Mouse (Mus musculus) intestine, embryonic 14.5 days (tissue): Measurements from ENCODE around the gene Gpr155. TPM values are rescaled to one million over a fixed set of nuclear protein-coding genes. Genes with fewer than 3 reads are reported as not detected.

Source experiments
- ATAC-seq: fragments of 200-750 bp; cut with Nextera tagmentation; replicated peaks from 2 replicates; pipeline ENCODE4 v1.8.0; 2017; ENCODE audit warnings: low read depth, moderate number of reproducible peaks, moderate TSS enrichment, moderate library complexity; ENCODE audit not compliant: low FRiP score, low TSS enrichment
- DNase-seq: peaks from one replicate; pipeline ENCODE4 v3.0.0-alpha.2; 2018; ENCODE audit warnings: low spot score
- H3K27ac ChIP-seq: fragments of 300-500 bp; sonication (generic); 2 replicates; pipeline ENCODE4 v1.5.1; 2014; ENCODE audit warnings: low read depth, mild to moderate bottlenecking, control low read depth
- H3K27me3 ChIP-seq: fragments of 300-500 bp; sonication (generic); replicated peaks from 2 replicates; pipeline ENCODE4 v1.6.1; 2014; ENCODE audit warnings: low read length, control low read depth; ENCODE audit not compliant: control insufficient read depth, insufficient read depth
- H3K36me3 ChIP-seq: fragments of 300-500 bp; sonication (generic); 2 replicates; pipeline ENCODE4 v1.6.1; 2014; ENCODE audit warnings: low read length, control low read depth; ENCODE audit not compliant: control insufficient read depth, insufficient read depth
- H3K4me1 ChIP-seq: fragments of 300-500 bp; sonication (generic); replicated peaks from 2 replicates; pipeline ENCODE4 v1.6.1; 2014; ENCODE audit warnings: low read length, control low read depth, mixed read lengths; ENCODE audit not compliant: control insufficient read depth, insufficient read depth
- H3K4me2 ChIP-seq: fragments of 300-500 bp; sonication (generic); 2 replicates; pipeline ENCODE4 v1.6.1; 2014; ENCODE audit warnings: low read length
- H3K4me3 ChIP-seq: fragments of 300-500 bp; sonication (generic); 2 replicates; pipeline ENCODE4 v1.5.1; 2014; ENCODE audit warnings: low read depth, low read length, control low read depth, mixed read lengths
- H3K9ac ChIP-seq: fragments of 300-500 bp; sonication (generic); 2 replicates; pipeline ENCODE4 v1.6.1; 2014; ENCODE audit warnings: mild to moderate bottlenecking, low read length
- H3K9me3 ChIP-seq: fragments of 300-500 bp; sonication (generic); 2 replicates; pipeline ENCODE4 v1.6.1; 2016; ENCODE audit warnings: low read length, control low read depth; ENCODE audit not compliant: control insufficient read depth
- WGBS: fragments of 180-500 bp; shearing (Covaris S2); extraction: QIAGEN DNeasy Blood & Tissue Kit; methylation state at CpG from one replicate; pipeline ENCODE4 v1.1.7; 2014; 5-methylcytosine and 5-hydroxymethylcytosine counted together
- polyA plus RNA-seq: library from polyadenylated mRNA; unstranded; fragments of >200 nt; fragmentation: Nextera tagmentation; extraction: Ambion mirVana; gene quantifications from 2 replicates; pipeline ENCODE4 v1.2.1, GENCODE M21; 2014

Gene Gpr155
- polyA plus RNA-seq, 1 experiment from 2014 or later = 5.0 TPM

- no peak overlapping the region for H3K4me3 ChIP-seq
- 82% methylated on average over 3 of the region's 3 CpGs for WGBS
- no peak overlapping the region for H3K4me2 ChIP-seq
- no peak for ATAC-seq
- no peak overlapping the region for H3K9ac ChIP-seq
- H3K36me3 ChIP-seq = no peaks in the 10 kb centered on the region
- no peak for DNase-seq
- H3K9me3 ChIP-seq = no peaks in the 10 kb centered on the region
- H3K4me1 ChIP-seq = no peaks in the 10 kb centered on the region
- H3K27me3 ChIP-seq = no peaks in the 10 kb centered on the region
- no peak overlapping the region for H3K27ac ChIP-seq
Observed at GRCm38 (mm10) chr2:73335949-73336348, 50.4 kb downstream of the Gpr155 start.

GRCm38 (mm10) chr2:73325871-73326270, 60.5 kb downstream of the Gpr155 start:
- no peaks in the 10 kb centered on the region for H3K9me3 ChIP-seq
- ATAC-seq (no peak), DNase-seq (no peak)
- 89% methylated on average over 5 of the region's 5 CpGs for WGBS
- H3K4me1 ChIP-seq = no peaks in the 10 kb centered on the region
- no peak overlapping the region for H3K4me2 ChIP-seq
- H3K27ac ChIP-seq = no peak overlapping the region
- no peak overlapping the region for H3K4me3 ChIP-seq
- H3K27me3 ChIP-seq = no peaks in the 10 kb centered on the region
- no peak overlapping the region for H3K9ac ChIP-seq
- no peaks in the 10 kb centered on the region for H3K36me3 ChIP-seq

- Histone ChIP-seq H3K4me2 (no peak overlapping the region), H3K27ac (no peak overlapping the region), H3K9ac (no peak overlapping the region), H3K4me3 (no peak overlapping the region), H3K36me3 (no peaks in the 10 kb centered on the region), H3K9me3 (no peaks in the 10 kb centered on the region), H3K4me1 (no peaks in the 10 kb centered on the region), H3K27me3 (no peaks in the 10 kb centered on the region)
- WGBS = 74% methylated on average over 12 of the region's 12 CpGs
- DNase-seq (no peak), ATAC-seq (no peak)
Observed at GRCm38 (mm10) chr2:73322991-73323390, 63.4 kb downstream of the Gpr155 start.

- H3K27ac ChIP-seq = no peak overlapping the region
- no peak for ATAC-seq
- no peak for DNase-seq
- WGBS = 82% methylated on average over 5 of the region's 5 CpGs
- H3K4me2 ChIP-seq = no peak overlapping the region
- no peaks in the 10 kb centered on the region for H3K36me3 ChIP-seq
- H3K9me3 ChIP-seq = no peaks in the 10 kb centered on the region
- H3K4me3 ChIP-seq = no peak overlapping the region
- no peaks in the 10 kb centered on the region for H3K4me1 ChIP-seq
- no peak overlapping the region for H3K9ac ChIP-seq
- H3K27me3 ChIP-seq = no peaks in the 10 kb centered on the region
Observed at GRCm38 (mm10) chr2:73319218-73319617, 67.2 kb downstream of the Gpr155 start.

GRCm38 (mm10) chr2:73317426-73317825, 68.9 kb downstream of the Gpr155 start:
- ATAC-seq (no peak), DNase-seq (no peak)
- H3K9ac ChIP-seq = no peak overlapping the region
- 93% methylated on average over 9 of the region's 9 CpGs for WGBS
- H3K27me3 ChIP-seq = no peaks in the 10 kb centered on the region
- H3K4me2 ChIP-seq = no peak overlapping the region
- H3K27ac ChIP-seq = no peak overlapping the region
- no peaks in the 10 kb centered on the region for H3K9me3 ChIP-seq
- H3K4me3 ChIP-seq = no peak overlapping the region
- no peaks in the 10 kb centered on the region for H3K4me1 ChIP-seq
- no peaks in the 10 kb centered on the region for H3K36me3 ChIP-seq

GRCm38 (mm10) chr2:73314311-73314710, 72.1 kb downstream of the Gpr155 start:
- Histone ChIP-seq H3K4me1 (peaks cover 7% of the 10 kb centered on the region), H3K36me3 (peaks cover 9% of the 10 kb centered on the region), H3K27me3 (no peaks in the 10 kb centered on the region), H3K9ac (no peak overlapping the region), H3K4me3 (no peak overlapping the region), H3K9me3 (no peaks in the 10 kb centered on the region), H3K4me2 (no peak overlapping the region), H3K27ac (no peak overlapping the region)
- ATAC-seq = no peak
- 93% methylated on average over 3 of the region's 3 CpGs for WGBS
- no peak for DNase-seq

GRCm38 (mm10) chr2:73313117-73313501, 73.3 kb downstream of the Gpr155 start:
- H3K4me2 ChIP-seq = peak overlapping the region; percentile 57
- no peaks in the 10 kb centered on the region for H3K9me3 ChIP-seq
- H3K4me3 ChIP-seq = peak overlapping the region; percentile 99
- peaks cover 7% of the 10 kb centered on the region for H3K4me1 ChIP-seq
- WGBS = 39% methylated on average over 14 of the region's 14 CpGs
- H3K9ac ChIP-seq = peak overlapping the region; percentile 71
- H3K36me3 ChIP-seq = peaks cover 21% of the 10 kb centered on the region
- DNase-seq (peak; percentile 78), ATAC-seq (0 out of 2 replicates have a peak, but pooled peaks have one; percentile 32)
- H3K27ac ChIP-seq = peak overlapping the region; percentile 82; the same call in 1 of the 2 replicates
- H3K27me3 ChIP-seq = no peaks in the 10 kb centered on the region

GRCm38 (mm10) chr2:73312152-73313116, 73.9 kb downstream of the Gpr155 start, which contains the start of the genes Scrn3 and Cir1:
Scrn3 (plus strand) TSS chr2:73312601.
Cir1 (minus strand) TSS chr2:73312701.
- H3K4me3 ChIP-seq = peak within 1 kb of the TSS; percentile 99
- peak within 1 kb of the TSS; percentile 82 for H3K27ac ChIP-seq
- peaks cover 7% of the 10 kb centered on the region for H3K4me1 ChIP-seq
- peak within 1 kb of the TSS; percentile 86 for H3K4me2 ChIP-seq
- H3K27me3 ChIP-seq = no peaks in the 10 kb centered on the region
- under 1% methylated on average over 64 of the region's 64 CpGs for WGBS
- peaks cover 25% of the 10 kb centered on the region for H3K36me3 ChIP-seq
- H3K9me3 ChIP-seq = no peaks in the 10 kb centered on the region
- peak; percentile 96 for ATAC-seq
- peak within 1 kb of the TSS; percentile 81 for H3K9ac ChIP-seq
- DNase-seq = peak; percentile 93
